Mouse (Mus musculus) liver, adult 2 months (tissue): ENCODE data around the gene Olfr324.

ENCODE experiments used
- CTCF ChIP-seq: fragments of 200-500 bp; IDR thresholded peaks from 2 replicates; pipeline ENCODE4 v1.5.1; 2011; ENCODE audit warnings: low read depth, low read length, control low read depth
- POLR2A ChIP-seq: fragments of 200-500 bp; IDR thresholded peaks from 2 replicates; pipeline ENCODE4 v1.6.1; 2011; ENCODE audit warnings: low read length, control low read depth; ENCODE audit not compliant: insufficient read depth; ENCODE audit errors: extremely low read depth

GRCm38 (mm10) chr11:58630401-58630800 lies 35.5 kb downstream of the Olfr324 start, which contains the start of gene Olfr323:
- TF ChIP-seq CTCF = no peak
- TF ChIP-seq POLR2A = no peak
